Mouse (Mus musculus) liver, embryonic 16.5 days (tissue): Measurements from ENCODE around the gene Ncr1. TPM values are rescaled to one million over a fixed set of nuclear protein-coding genes. Genes with fewer than 3 reads are reported as not detected.
"Not testable (repeated sequence)": the region's sequence is repeated elsewhere in the genome, so short reads cannot be mapped to it uniquely, and the experiment has no call there.

Experiments
- ATAC-seq: fragments of 200-750 bp; cut with Nextera tagmentation; 2 replicates; pipeline ENCODE4 v1.8.0; 2017; ENCODE audit warnings: low read depth, mild to moderate bottlenecking, moderate number of reproducible peaks, moderate library complexity
- H3K27ac ChIP-seq: fragments of 300-500 bp; sonication (generic); 2 replicates; pipeline ENCODE4 v1.5.1; 2014; ENCODE audit warnings: mild to moderate bottlenecking, low read length
- H3K27me3 ChIP-seq: fragments of 300-500 bp; sonication (generic); 2 replicates; pipeline ENCODE4 v1.6.1; 2014; ENCODE audit warnings: low read depth, low read length, mixed read lengths; ENCODE audit not compliant: control insufficient read depth, insufficient read depth
- H3K36me3 ChIP-seq: fragments of 300-500 bp; sonication (generic); 2 replicates; pipeline ENCODE4 v1.6.1; 2014; ENCODE audit warnings: mild to moderate bottlenecking; ENCODE audit not compliant: control insufficient read depth, insufficient read depth
- H3K4me1 ChIP-seq: fragments of 300-500 bp; sonication (generic); 2 replicates; pipeline ENCODE4 v1.6.1; 2014; ENCODE audit warnings: low read depth, low read length, mixed read lengths; ENCODE audit not compliant: control insufficient read depth
- H3K4me2 ChIP-seq: fragments of 300-500 bp; sonication (generic); 2 replicates; pipeline ENCODE4 v1.6.1; 2014; ENCODE audit warnings: low read depth, low read length, mixed read lengths
- H3K4me3 ChIP-seq: fragments of 300-500 bp; sonication (generic); 2 replicates; pipeline ENCODE4 v1.5.1; 2014; ENCODE audit warnings: low read depth, mild to moderate bottlenecking, low read length
- H3K9ac ChIP-seq: fragments of 300-500 bp; sonication (generic); 2 replicates; pipeline ENCODE4 v1.6.1; 2014; ENCODE audit warnings: low read depth, low read length
- H3K9me3 ChIP-seq: fragments of 300-500 bp; sonication (generic); replicated peaks from 2 replicates; pipeline ENCODE4 v1.6.1; 2016; ENCODE audit warnings: low read length; ENCODE audit not compliant: control insufficient read depth
- WGBS: fragments of 180-500 bp; shearing (Covaris S2); extraction: QIAGEN DNeasy Blood & Tissue Kit; methylation state at CpG from one replicate; pipeline ENCODE4 v1.1.7; 2014; ENCODE audit not compliant: insufficient replicate concordance; 5-methylcytosine and 5-hydroxymethylcytosine counted together
- polyA plus RNA-seq: library from polyadenylated mRNA; unstranded; fragments of >200 nt; fragmentation: Nextera tagmentation; extraction: Ambion mirVana; gene quantifications from 2 replicates; pipeline ENCODE4 v1.2.1, GENCODE M21; 2015

Ncr1 gene
- 0.09 and 0.18 TPM in 2 replicates for polyA plus RNA-seq

DNA sequence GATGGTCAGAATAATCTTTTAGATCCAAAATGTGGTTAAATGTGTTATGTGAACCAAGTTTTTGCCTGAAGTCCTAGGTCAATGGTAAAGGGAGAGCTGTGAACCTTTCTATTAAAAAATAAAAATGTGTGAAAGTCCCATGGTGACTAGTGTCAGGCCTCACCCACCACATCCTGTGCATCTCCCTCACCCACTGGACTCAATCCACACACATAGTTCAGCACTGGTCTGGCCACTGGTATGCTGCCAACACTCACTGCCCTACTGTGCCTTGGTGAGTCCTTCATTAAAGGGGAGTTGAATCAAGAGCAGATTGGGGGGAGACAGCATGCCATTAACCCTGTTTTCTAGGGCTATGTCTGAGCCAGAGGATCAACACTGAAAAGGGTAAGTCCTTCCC, at the start of gene Ncr1:
Ncr1 (plus strand) TSS at position 216 of the 400 bp plus-strand sequence.
- H3K9me3 ChIP-seq: no peaks in the 10 kb centered on the region
- no peaks in the 10 kb centered on the region for H3K4me1 ChIP-seq
- H3K27ac ChIP-seq: no peak within 1 kb of the TSS
- no peaks in the 10 kb centered on the region for H3K36me3 ChIP-seq
- H3K9ac ChIP-seq: no peak within 1 kb of the TSS
- H3K4me2 ChIP-seq: no peak within 1 kb of the TSS
- ATAC-seq: no peak
- H3K4me3 ChIP-seq: no peak within 1 kb of the TSS
- H3K27me3 ChIP-seq: no peaks in the 10 kb centered on the region

DNA sequence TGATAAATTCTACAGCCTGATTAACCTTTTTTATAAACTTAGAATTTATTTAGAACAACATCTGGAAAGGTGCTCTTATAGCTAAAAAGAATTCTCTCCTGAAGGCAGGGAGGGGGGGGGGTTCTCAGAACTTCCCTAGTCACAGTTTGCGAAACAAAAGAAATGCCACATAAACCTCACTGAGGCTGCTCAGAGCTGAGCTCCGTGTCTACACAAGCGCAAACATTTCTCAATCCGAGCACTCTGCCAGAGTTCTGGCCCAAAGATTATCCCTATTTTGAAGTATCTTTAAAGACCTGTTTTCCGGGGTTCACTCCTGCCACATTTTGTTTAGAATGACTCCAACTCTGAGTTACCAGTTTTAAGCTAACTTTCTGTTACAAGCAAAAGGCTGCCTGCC, 44.9 kb upstream of the Ncr1 start:
- Histone ChIP-seq H3K27ac (no peak overlapping the region), H3K4me1 (no peaks in the 10 kb centered on the region), H3K27me3 (no peaks in the 10 kb centered on the region), H3K36me3 (no peaks in the 10 kb centered on the region), H3K9me3 (no peaks in the 10 kb centered on the region), H3K4me2 (no peak overlapping the region), H3K4me3 (no peak overlapping the region), H3K9ac (no peak overlapping the region)
- ATAC-seq: no peak
- 49% methylated on average over 5 of the region's 5 CpGs for WGBS

DNA sequence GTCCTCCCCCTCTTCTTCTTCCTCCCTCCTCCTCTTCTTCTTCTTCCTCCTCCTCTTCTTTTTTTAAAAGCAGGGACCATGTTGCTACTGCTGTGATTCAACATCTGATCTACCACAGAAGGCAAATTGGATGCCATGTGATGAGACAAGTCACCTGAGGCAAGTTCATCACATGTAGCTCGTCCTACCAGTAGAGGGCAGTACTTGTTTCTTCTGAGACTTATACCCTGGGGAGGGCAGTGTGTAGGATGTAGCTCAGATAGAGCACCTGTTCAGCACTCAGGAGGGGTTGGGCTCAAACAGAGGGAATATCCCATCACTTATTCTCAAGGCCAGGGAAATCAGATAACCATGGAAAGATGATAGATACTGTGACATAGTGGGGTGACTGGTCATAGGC, 40.3 kb upstream of the Ncr1 start:
- Histone ChIP-seq H3K27me3 (no peaks in the 10 kb centered on the region), H3K36me3 (no peaks in the 10 kb centered on the region), H3K9ac (no peak overlapping the region), H3K4me3 (no peak overlapping the region), H3K4me2 (no peak overlapping the region), H3K27ac (no peak overlapping the region), H3K4me1 (no peaks in the 10 kb centered on the region), H3K9me3 (no peaks in the 10 kb centered on the region)
- no peak for ATAC-seq
- 16% methylated on average over 1 of the region's 1 CpGs for WGBS

DNA sequence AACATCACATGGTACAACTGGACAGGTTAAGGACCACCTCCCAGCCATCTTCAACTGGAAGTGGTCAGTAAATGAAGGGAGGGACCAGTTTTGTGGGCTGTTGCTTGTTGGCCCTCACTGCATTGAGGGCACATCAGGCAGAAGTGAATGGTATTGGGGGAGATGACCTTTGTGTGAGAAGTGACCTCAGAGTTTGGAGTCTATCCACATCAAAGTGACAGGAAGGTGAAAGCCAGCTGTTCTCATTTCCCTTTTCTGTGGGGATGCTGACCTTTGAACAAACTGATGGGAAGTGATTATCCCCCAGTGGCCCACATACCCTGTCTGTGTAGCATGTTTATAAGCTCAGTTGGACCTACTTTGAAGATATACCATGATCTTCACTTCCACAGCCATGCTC, 37.4 kb upstream of the Ncr1 start:
- Histone ChIP-seq H3K4me3 (no peak overlapping the region), H3K9me3 (no peaks in the 10 kb centered on the region), H3K27ac (no peak overlapping the region), H3K27me3 (no peaks in the 10 kb centered on the region), H3K9ac (no peak overlapping the region), H3K36me3 (no peaks in the 10 kb centered on the region), H3K4me1 (no peaks in the 10 kb centered on the region), H3K4me2 (no peak overlapping the region)
- no peak for ATAC-seq

DNA sequence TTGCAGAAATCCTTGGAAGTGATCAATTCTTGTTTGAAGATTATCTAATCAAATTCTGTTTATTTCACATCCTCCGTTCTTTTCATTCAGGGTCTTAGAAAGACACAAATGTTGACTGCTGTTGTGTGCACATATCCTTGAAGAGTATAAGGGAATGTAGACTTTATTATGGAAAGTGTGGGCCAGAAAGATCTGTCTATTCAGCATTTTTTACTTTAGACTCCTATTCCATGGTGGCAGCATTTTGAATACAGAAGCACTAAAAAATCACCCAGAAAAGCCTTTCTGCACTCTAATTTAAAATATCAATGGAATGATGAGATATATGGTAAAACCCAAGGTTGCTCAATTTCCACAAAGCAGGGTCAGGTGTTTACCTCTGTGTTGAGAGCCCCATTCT, 34.1 kb upstream of the Ncr1 start:
- Histone ChIP-seq H3K27me3 (no peaks in the 10 kb centered on the region), H3K9me3 (no peaks in the 10 kb centered on the region), H3K4me3 (no peak overlapping the region), H3K36me3 (no peaks in the 10 kb centered on the region), H3K4me2 (no peak overlapping the region), H3K4me1 (no peaks in the 10 kb centered on the region), H3K9ac (no peak overlapping the region), H3K27ac (no peak overlapping the region)
- ATAC-seq: no peak
- WGBS: 83% methylated on average over 1 of the region's 1 CpGs

DNA sequence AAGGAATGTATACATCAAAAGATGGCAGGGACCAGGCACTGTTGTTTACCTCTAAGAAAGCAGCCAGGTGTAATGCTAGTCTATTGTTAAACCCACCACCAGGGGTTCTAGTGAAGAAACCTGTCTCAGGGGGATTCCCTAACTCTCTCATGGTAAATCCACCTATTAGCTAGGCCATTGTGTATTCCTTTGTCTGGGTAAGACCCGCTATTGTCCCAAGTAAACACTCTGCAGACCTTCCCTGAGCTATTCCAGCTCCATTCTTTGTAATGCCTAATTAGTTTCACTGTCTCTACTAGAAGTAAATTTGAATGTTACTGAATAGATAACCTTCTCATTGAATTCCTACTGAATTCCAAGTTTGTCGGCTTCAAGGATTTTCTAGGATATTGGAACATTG, 24.4 kb upstream of the Ncr1 start:
- WGBS: 60% methylated on average over 2 of the region's 2 CpGs
- not testable (repeated sequence) for H3K4me3 ChIP-seq, H3K27me3 ChIP-seq, H3K36me3 ChIP-seq, H3K4me1 ChIP-seq, H3K4me2 ChIP-seq, H3K27ac ChIP-seq, H3K9me3 ChIP-seq, ATAC-seq, H3K9ac ChIP-seq

DNA sequence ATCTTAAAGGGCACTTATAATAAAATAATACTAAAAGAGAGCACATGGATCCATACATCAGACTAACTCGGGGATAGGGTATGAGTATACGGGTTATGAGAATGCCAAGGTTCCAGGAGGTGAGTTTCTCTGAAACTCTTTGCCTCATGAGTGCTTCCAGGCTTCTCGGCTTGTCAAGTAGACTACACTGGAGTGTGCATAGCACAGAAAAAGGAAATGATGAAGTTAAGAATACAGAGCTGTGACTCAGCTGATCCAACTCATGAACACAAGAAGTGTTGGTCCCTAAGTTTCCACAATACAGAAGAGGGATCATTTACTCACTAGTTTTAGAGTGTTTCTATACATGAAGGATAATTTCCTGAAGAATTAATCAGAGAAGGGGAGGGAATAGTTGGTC, 24.0 kb upstream of the Ncr1 start:
- not testable (repeated sequence) for ATAC-seq, H3K27me3 ChIP-seq, H3K9ac ChIP-seq, H3K27ac ChIP-seq, H3K4me1 ChIP-seq, H3K9me3 ChIP-seq, H3K36me3 ChIP-seq, H3K4me2 ChIP-seq, H3K4me3 ChIP-seq
- WGBS: 54% methylated on average over 3 of the region's 3 CpGs

DNA sequence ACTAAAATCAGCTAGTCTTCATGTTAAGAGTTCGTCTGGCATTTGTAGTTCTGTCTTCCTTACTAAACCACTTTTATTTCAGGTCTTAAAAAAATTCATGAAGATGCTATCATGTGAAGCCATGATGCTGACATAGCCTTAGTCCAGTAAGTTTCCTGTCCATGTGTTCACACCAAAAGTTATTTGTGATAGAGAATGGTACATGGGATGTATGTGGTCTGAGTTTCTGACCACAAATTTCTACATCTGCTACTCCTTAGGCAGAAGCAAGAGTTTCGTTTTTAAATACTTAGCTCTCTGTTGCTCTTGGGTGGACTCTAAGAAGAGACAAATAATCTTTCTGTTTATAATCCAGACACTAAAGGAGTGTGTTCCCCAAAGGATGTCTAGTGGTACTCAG, 14.2 kb upstream of the Ncr1 start:
- Histone ChIP-seq H3K4me3 (no peak overlapping the region), H3K36me3 (no peaks in the 10 kb centered on the region), H3K27me3 (no peaks in the 10 kb centered on the region), H3K9ac (no peak overlapping the region), H3K4me1 (no peaks in the 10 kb centered on the region), H3K4me2 (no peak overlapping the region), H3K9me3 (no peaks in the 10 kb centered on the region), H3K27ac (no peak overlapping the region)
- no peak for ATAC-seq
- 29% methylated on average over 2 of the region's 2 CpGs for WGBS

DNA sequence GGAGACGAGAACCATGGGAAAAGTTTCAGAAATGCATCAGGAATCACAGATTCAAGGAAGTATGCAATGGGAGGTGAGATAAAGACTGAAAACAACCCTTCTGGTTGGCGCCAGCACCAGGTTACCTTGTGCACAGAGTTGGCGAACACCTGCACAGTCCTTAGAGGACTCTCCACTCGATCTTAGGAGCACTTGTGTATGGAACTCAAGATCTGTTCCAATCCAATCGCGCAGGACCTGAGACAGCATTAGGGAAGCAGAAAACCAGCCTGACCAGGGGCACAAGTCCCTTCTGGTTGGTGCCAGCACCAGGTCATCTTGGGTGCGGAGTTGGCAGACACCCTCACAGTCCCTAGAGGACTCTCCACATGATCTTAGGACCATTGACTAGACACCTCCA, 36.0 kb downstream of the Ncr1 start:
- no peak overlapping the region for H3K9ac ChIP-seq
- H3K4me3 ChIP-seq: no peak overlapping the region
- H3K36me3 ChIP-seq: no peaks in the 10 kb centered on the region
- H3K4me1 ChIP-seq: no peaks in the 10 kb centered on the region
- no peak overlapping the region for H3K4me2 ChIP-seq
- H3K9me3 ChIP-seq: no peaks in the 10 kb centered on the region
- H3K27me3 ChIP-seq: no peaks in the 10 kb centered on the region
- 55% methylated on average over 7 of the region's 7 CpGs for WGBS
- ATAC-seq: no peak
- H3K27ac ChIP-seq: no peak overlapping the region
